Mouse (Mus musculus) stomach, postnatal 0 days (tissue): ENCODE measurements around the gene Chst5.

Experiments used
- CTCF ChIP-seq: IDR thresholded peaks from 2 replicates; pipeline ENCODE4 v1.5.1; 2016; ENCODE audit warnings: antibody characterized with exemption, low read depth, mild to moderate bottlenecking, moderate library complexity
- EP300 ChIP-seq: optimal IDR thresholded peaks from 2 replicates; pipeline ENCODE3; 2016; ENCODE audit warnings: antibody characterized with exemption

DNA sequence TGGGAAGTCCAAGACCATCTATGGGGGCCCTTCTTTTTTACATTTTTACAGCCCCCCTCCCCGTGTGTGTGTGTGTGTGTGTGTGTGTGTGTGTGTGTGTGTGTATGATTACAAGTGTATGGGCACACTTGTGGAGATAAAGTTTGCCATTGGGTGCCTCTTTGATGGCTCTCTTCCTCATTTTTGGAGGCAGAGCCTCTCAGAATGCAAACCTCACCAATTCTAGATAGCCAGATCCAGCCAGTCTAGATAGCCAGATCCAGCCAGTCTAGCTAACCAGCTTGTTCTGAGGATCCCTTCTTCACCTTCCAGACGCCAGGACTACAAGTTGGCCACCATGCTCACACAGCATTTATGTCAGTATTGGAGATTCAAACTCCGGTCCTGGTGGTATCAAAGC is 39.0 kb downstream of the Chst5 start:
- TF ChIP-seq CTCF: no peak
- TF ChIP-seq EP300: no peak
